Mouse (Mus musculus) lung, postnatal 4 days (tissue): ENCODE measurements around the gene Gm20777.
"Not testable (repeated sequence)": the region's sequence is repeated elsewhere in the genome, so short reads cannot be mapped to it uniquely, and the experiment has no call there.

ENCODE experiments used
- DNase-seq, 2 experiments: peaks; one replicate each; pipeline ENCODE4 v3.0.0; 2021

The Gm20777 gene

DNA sequence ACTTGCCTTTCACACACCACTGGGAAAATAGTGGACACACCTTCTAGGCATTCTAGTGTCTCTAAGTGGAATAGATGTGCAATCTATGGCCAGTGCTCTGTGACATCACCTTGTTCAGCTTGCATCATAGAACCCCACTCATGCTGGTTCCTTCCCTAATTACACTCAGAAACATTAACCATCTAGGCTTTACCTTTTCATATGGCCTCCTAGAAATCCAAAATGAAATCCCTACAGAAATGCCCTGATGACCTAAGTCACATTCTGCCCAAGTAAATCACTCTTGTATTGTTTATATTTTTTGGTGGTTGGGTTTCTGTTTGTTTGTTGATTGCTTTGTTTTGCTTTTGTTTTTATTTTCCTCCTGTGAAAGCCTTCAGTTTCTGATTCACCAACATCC is at the start of gene Gm20777:
Gm20777 (minus strand) TSS at position 101 of the 400 bp plus-strand sequence.
- DNase-seq = not testable (repeated sequence)

DNA sequence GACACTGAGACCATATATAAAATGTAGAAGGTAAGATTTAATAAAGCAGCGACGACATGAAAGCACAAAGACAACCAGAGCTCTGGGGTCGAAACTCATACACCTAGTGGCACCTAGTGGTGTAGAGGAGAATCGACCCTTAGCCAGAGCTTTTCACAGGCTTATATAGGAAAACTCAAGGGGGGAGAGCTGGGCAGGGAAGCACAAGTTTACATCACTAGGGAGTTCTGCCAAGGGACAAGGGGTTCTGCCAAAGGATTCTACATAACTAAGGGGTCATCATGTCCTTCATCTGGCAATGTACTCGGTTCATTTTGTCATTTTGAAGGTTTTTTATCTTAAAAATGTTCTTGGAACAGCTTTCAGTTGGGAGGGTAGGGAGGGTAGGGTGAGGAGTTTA is 42.7 kb downstream of the Gm20777 start:
- peak; percentile 43 to 51 for DNase-seq

DNA sequence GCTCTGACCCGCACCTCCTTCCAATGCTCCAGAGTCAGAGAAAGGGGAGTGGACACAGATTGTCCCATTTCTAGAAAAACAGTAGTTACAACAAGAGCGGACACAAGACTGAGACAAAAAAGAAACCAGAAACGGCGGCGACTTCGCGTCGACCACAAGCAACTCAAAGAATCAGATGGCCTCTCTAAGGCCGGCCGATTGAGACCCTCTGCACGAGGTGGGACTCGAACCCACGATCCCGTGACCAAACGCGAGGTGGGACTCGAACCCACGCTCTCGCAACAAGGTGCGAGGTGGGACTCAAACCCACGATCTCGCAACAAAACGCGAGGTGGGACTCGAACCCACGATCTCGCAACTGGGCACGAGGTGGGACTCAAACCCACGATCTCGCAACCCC is 43.5 kb downstream of the Gm20777 start:
- DNase-seq = peak; percentile 3 to 15

DNA sequence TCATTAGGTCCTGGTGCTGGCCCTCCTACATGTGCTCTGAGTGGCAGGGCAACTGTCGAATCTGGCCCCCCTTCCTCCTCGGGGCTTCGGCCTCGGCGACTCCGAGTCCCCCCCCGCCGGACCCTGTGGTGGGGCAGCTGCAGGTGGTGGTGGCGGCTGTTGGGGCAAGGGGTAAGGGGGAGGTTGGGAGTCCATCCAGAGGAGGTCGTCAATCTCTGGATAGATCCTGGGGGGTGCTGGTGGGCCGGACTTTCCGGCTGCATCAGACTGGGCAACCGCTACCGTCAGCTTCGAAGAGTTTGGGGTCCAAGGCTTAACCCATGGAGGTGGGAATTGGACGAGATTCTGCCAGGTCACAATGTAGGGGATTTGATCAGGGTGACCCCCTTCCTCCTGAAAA is 44.0 kb downstream of the Gm20777 start:
- peak; percentile 3 to 30 for DNase-seq

DNA sequence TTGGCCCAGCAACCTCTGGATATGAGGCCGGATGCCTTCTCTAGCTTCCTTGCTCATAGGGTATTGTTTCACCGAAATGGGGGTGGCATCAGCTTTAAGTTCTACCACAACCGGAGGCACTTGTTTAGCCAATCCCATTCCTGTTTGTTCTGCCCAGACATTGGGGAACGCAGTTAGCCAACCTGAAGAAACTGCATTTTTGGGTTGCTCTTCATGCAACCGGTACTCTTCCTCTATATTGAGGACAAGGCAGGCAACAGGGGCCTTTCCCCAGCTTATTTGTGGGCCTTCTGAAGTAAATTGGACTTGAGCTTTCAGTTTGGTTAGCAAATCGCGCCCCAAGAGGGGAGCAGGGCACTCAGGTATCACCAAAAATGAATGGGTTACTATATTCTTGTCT is 45.6 kb downstream of the Gm20777 start:
- peak; percentile 3 to 13 for DNase-seq
